Mouse (Mus musculus) olfactory bulb, adult 2 months (tissue): ENCODE measurements around the gene Patj.

Experiments
- CTCF ChIP-seq: fragments of 200-500 bp; IDR thresholded peaks from 2 replicates; pipeline ENCODE4 v1.5.1; 2012; ENCODE audit warnings: low read depth, mild to moderate bottlenecking, low read length, moderate library complexity; ENCODE audit not compliant: insufficient read depth
- POLR2A ChIP-seq: fragments of 200-500 bp; IDR thresholded peaks from 2 replicates; pipeline ENCODE4 v1.6.1; 2012; ENCODE audit warnings: mild to moderate bottlenecking, low read depth, low read length, moderate library complexity; ENCODE audit not compliant: insufficient read depth

DNA sequence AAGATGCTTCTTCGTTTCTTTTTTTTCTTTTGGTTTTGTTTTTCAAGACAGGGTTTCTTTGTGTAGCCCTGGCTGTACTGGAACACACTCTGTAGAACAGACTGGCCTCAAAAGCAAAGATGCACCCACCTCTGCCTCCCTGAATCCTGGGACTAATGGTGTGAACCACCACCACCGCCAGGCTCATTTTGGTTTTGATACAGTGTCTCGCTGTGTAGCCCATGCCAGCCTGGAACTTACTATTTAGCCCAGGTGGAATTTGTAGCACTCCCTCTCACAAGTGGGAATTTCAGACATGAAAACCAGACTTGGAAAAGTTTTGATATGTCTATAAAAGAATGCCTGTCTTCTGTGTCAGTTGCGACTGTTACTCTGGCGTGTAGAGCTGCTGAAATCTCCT lies 154.5 kb downstream of the Patj start:
- TF ChIP-seq CTCF (no peak), POLR2A (no peak)
